Mouse (Mus musculus) activated CD4-positive, CD25-positive, alpha-beta regulatory T cell, adult 9 weeks (primary cell): ENCODE measurements around the gene Pcbp1. TPM values are rescaled to one million over a fixed set of nuclear protein-coding genes. Genes with fewer than 3 reads are reported as not detected.

Experiments
- polyA plus RNA-seq: library from polyadenylated mRNA; unstranded; fragments of 100-300 nt; shearing (Covaris generic); gene quantifications from one replicate; pipeline ENCODE4 v1.2.1, GENCODE M21; 2017

The Pcbp1 gene
- 58.2 TPM for polyA plus RNA-seq

DNA sequence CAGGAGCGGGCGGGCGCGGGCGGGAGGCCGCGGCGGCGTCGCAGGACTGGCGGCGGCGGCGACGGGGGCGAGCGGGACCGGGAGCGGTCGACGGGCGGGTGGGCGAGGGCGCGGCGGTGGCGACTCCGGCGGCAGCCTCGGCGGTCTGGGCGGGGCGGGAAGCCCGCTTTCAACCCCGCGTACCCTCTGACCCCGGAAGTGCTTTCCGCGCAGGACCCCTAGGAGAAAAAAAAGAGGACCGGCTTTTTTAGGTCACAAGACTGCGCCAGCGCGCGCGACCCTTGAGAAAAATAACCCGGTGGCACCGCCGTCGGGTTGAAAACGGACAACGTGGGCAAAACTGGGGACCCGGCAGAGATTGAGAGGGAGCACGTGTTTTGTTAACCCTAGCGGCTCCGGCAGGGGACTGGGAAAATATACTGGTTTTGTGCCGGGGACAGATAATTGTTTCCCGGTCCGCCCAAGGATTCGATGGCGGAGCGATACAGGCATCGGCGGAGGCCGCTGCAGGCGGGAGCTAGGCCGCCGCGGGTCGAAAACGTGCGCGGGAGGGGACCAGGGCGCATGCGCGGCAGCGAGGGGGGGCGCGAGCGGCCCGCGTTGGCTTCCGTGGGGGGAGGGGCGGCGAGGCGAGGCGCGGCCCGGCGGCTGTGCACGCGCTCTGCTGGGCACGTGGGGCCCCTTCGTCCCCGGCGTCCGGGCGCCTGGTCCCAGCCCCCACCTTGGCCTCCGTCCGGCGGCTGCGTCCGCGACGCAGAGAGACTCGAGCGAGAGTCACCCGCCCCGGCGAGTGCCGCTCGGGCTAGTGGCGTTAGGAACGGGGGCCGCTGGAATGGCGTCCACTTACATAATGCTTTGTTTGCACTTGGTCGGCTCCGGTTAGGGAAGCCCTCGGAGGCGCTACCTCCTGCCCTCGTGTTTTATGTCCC, at the start of gene Pcbp1:
Gene Pcbp1 (minus strand): TSS at position 290 of the 929 bp plus-strand sequence.

Other genes starting within 250 kb of the Pcbp1 start
- 41.2 TPM for gene Fam136a, start 160.7 kb downstream of the Pcbp1 start, polyA plus RNA-seq
- gene Snrpg, start 155.0 kb downstream of the Pcbp1 start, polyA plus RNA-seq: 394 TPM
- gene Pcyox1, start 129.2 kb downstream of the Pcbp1 start, polyA plus RNA-seq: 11.5 TPM
- 128 TPM for gene Tia1, start 122.1 kb downstream of the Pcbp1 start, polyA plus RNA-seq
- not detected for gene Gm44790, start 99.7 kb downstream of the Pcbp1 start, polyA plus RNA-seq
- 46.9 TPM for gene C87436, start 87.9 kb downstream of the Pcbp1 start, polyA plus RNA-seq
- gene Asprv1, start 101.8 kb upstream of the Pcbp1 start, polyA plus RNA-seq: 0.23 TPM
- 55.4 TPM for gene Mxd1, start 142.8 kb upstream of the Pcbp1 start, polyA plus RNA-seq
- gene Snrnp27, start 158.2 kb upstream of the Pcbp1 start, polyA plus RNA-seq: 84.9 TPM
- gene Gmcl1, start 207.1 kb upstream of the Pcbp1 start, polyA plus RNA-seq: 13.7 TPM